Mouse (Mus musculus) embryonic facial prominence, embryonic 14.5 days (tissue): Measurements from ENCODE around the gene Nsd1. TPM values are rescaled to one million over a fixed set of nuclear protein-coding genes. Genes with fewer than 3 reads are reported as not detected.
"Not testable (repeated sequence)": the region's sequence is repeated elsewhere in the genome, so short reads cannot be mapped to it uniquely, and the experiment has no call there.

Source experiments
- ATAC-seq: fragments of 200-750 bp; cut with Nextera tagmentation; 2 replicates; pipeline ENCODE4 v1.8.0; 2017; ENCODE audit warnings: low read depth, moderate number of reproducible peaks, moderate TSS enrichment
- DNase-seq: peaks from one replicate; pipeline ENCODE4 v3.0.0-alpha.2; 2015; ENCODE audit warnings: low spot score
- H3K27ac ChIP-seq: fragments of 300-500 bp; sonication (generic); replicated peaks from 2 replicates; pipeline ENCODE4 v1.5.1; 2014; ENCODE audit warnings: low read depth, mild to moderate bottlenecking, low read length, moderate library complexity
- H3K27me3 ChIP-seq: fragments of 300-500 bp; sonication (generic); replicated peaks from 2 replicates; pipeline ENCODE4 v1.6.1; 2014; ENCODE audit warnings: low read length; ENCODE audit not compliant: control insufficient read depth, insufficient read depth
- H3K36me3 ChIP-seq: fragments of 300-500 bp; sonication (generic); 2 replicates; pipeline ENCODE4 v1.6.1; 2014; ENCODE audit warnings: low read length, mixed read lengths; ENCODE audit not compliant: control insufficient read depth, insufficient read depth
- H3K4me1 ChIP-seq: fragments of 300-500 bp; sonication (generic); 2 replicates; pipeline ENCODE4 v1.6.1; 2014; ENCODE audit warnings: antibody characterized with exemption, low read length; ENCODE audit not compliant: control insufficient read depth, insufficient read depth
- H3K4me2 ChIP-seq: fragments of 300-500 bp; sonication (generic); 2 replicates; pipeline ENCODE4 v1.6.1; 2014; ENCODE audit warnings: low read depth, mild to moderate bottlenecking, low read length, moderate library complexity, mixed read lengths
- H3K4me3 ChIP-seq: fragments of 300-500 bp; sonication (generic); 2 replicates; pipeline ENCODE4 v1.5.1; 2014; ENCODE audit warnings: low read depth, mild to moderate bottlenecking, low read length
- H3K9ac ChIP-seq: fragments of 300-500 bp; sonication (generic); 2 replicates; pipeline ENCODE4 v1.6.1; 2014; ENCODE audit warnings: low read depth, mild to moderate bottlenecking, low read length, moderate library complexity, mixed read lengths
- H3K9me3 ChIP-seq: fragments of 300-500 bp; sonication (generic); 2 replicates; pipeline ENCODE4 v1.6.1; 2016; ENCODE audit warnings: low read length; ENCODE audit not compliant: control insufficient read depth
- WGBS: fragments of 180-500 bp; shearing (Covaris S2); extraction: QIAGEN DNeasy Blood & Tissue Kit; methylation state at CpG from one replicate; pipeline ENCODE4 v1.1.7; 2014; 5-methylcytosine and 5-hydroxymethylcytosine counted together
- polyA plus RNA-seq: library from polyadenylated mRNA; unstranded; fragments of >200 nt; fragmentation: Nextera tagmentation; extraction: Ambion mirVana; gene quantifications from 2 replicates; pipeline ENCODE4 v1.2.1, GENCODE M21; 2014

Nsd1 gene
- polyA plus RNA-seq, 1 experiment from 2014 or later, result 55.0 TPM

DNA sequence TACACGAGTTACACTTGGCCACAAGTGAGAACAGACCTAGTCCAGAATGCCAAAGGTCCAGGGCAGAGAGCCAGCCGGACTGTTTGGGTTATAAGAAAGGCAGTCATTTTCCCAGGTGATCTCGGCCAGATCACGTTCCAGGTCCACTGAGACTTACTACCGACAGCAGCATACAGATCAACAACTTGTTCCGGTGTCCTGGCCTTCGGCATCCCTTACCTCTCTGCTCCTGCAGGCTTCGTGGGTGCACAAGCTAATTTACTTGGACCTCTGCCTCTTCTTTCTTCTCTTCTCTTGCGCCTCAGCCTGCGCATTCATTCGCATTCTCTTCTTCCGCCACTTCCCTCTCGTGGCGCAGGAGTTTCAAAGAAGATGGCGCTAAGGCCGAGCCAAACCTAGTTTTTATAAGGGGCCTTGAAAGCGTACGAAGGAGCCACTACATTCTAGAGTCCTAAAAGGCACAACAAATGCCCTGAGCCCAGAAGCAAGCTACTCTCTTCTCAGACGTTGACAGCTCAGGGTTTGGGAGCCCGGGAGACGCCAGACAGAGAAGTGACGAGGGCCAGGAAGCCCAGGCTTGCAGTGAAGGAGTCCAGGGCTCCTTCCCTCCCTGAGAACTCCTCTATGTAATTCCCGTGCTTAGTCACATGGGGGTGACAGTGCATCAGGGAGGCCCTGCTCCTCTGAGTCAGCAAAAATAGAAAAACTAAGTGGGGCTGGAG lies 27.2 kb upstream of the Nsd1 start:
- peak overlapping the region; percentile 90 for H3K27ac ChIP-seq
- 0 out of 2 replicates have a peak, but pooled peaks cover 3% of the 10 kb centered on the region for H3K4me1 ChIP-seq
- peak overlapping the region; percentile 62 for H3K9ac ChIP-seq
- H3K9me3 ChIP-seq, result no peaks in the 10 kb centered on the region
- H3K4me2 ChIP-seq, result peak overlapping the region; percentile 55
- H3K4me3 ChIP-seq, result peak overlapping the region; percentile 36
- DNase-seq (peak; percentile 91), ATAC-seq (peak; percentile 90)
- no peaks in the 10 kb centered on the region for H3K27me3 ChIP-seq
- 5% methylated on average over 23 of the region's 23 CpGs for WGBS
- H3K36me3 ChIP-seq, result no peaks in the 10 kb centered on the region

DNA sequence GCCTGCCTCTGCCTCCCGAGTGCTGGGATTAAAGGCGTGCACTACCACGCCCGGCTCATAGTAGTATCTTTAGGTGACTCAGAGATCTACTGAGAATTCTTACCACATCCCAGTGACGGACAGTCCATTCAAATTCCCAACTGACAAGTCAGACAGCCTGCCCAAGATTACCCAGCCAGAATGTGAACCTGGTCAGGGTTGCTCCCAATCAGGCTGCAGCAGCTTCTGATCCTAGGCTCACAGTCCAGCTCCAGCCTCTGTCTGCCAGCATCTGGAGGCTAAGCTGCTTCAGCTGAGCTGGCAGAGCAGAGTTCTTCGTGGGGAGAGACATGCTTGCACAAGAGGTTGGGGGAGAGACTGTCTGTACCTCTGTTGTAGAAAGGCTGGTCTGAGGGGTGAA lies 26.2 kb upstream of the Nsd1 start:
- Histone ChIP-seq H3K4me1 (0 out of 2 replicates have a peak, but pooled peaks cover 3% of the 10 kb centered on the region), H3K9me3 (no peaks in the 10 kb centered on the region), H3K4me3 (no peak overlapping the region), H3K9ac (no peak overlapping the region), H3K27ac (no peak overlapping the region), H3K36me3 (no peaks in the 10 kb centered on the region), H3K27me3 (no peaks in the 10 kb centered on the region), H3K4me2 (no peak overlapping the region)
- WGBS, result 85% methylated on average over 6 of the region's 6 CpGs
- ATAC-seq (no peak), DNase-seq (no peak)

DNA sequence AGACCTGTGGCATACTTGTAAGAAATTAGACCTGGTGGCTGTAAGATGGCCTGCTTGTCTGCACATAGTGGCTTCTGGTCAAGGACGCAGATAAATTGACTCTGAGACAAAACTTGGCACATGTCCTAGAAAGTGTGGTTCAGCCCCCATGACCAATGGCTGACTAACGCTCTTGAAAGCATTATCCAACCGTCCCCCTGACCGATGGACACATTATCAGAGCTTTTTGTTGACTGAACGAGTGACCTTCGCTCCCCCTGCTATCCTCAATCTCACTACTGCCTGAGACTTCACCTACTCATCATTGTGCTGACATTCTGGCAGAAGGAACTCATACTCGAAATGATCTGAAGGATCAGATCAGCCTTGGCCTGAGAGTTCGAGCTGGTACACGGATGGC lies 22.5 kb upstream of the Nsd1 start:
- not testable (repeated sequence) for H3K9me3 ChIP-seq, H3K4me2 ChIP-seq, H3K4me3 ChIP-seq, DNase-seq, H3K4me1 ChIP-seq, H3K9ac ChIP-seq, ATAC-seq, H3K27ac ChIP-seq, H3K27me3 ChIP-seq, H3K36me3 ChIP-seq
- 20% methylated on average over 3 of the region's 9 CpGs for WGBS

- WGBS, result 3% methylated on average over 12 of the region's 12 CpGs
- Histone ChIP-seq H3K9me3 (no peaks in the 10 kb centered on the region), H3K27me3 (no peaks in the 10 kb centered on the region), H3K4me2 (peak overlapping the region; percentile 89), H3K4me1 (peaks cover 8% of the 10 kb centered on the region), H3K36me3 (no peaks in the 10 kb centered on the region), H3K4me3 (peak overlapping the region; percentile 51), H3K27ac (peak overlapping the region; percentile 96), H3K9ac (peak overlapping the region; percentile 81)
- ATAC-seq (peak; percentile 1; the same call in 1 of the 2 replicates), DNase-seq (peak; percentile 38)
Measured at GRCm38 (mm10) chr13:55189531-55190107, 20.0 kb upstream of the Nsd1 start.

- peak overlapping the region; percentile 89 for H3K4me2 ChIP-seq
- 2% methylated on average over 34 of the region's 34 CpGs for WGBS
- H3K9ac ChIP-seq, result peak overlapping the region; percentile 81
- H3K4me3 ChIP-seq, result peak overlapping the region; percentile 51
- H3K4me1 ChIP-seq, result peaks cover 8% of the 10 kb centered on the region
- no peaks in the 10 kb centered on the region for H3K36me3 ChIP-seq
- peak; percentile 99 for ATAC-seq
- no peaks in the 10 kb centered on the region for H3K27me3 ChIP-seq
- peak; percentile 98 for DNase-seq
- peak overlapping the region; percentile 96 for H3K27ac ChIP-seq
- H3K9me3 ChIP-seq, result no peaks in the 10 kb centered on the region
Measured at GRCm38 (mm10) chr13:55190121-55190868, 19.3 kb upstream of the Nsd1 start.

- no peak overlapping the region for H3K9ac ChIP-seq
- H3K4me1 ChIP-seq, result peaks cover 8% of the 10 kb centered on the region
- no peak overlapping the region for H3K4me2 ChIP-seq
- H3K4me3 ChIP-seq, result no peak overlapping the region
- no peak overlapping the region for H3K27ac ChIP-seq
- H3K36me3 ChIP-seq, result no peaks in the 10 kb centered on the region
- no peaks in the 10 kb centered on the region for H3K27me3 ChIP-seq
- DNase-seq (no peak), ATAC-seq (no peak)
- H3K9me3 ChIP-seq, result no peaks in the 10 kb centered on the region
- WGBS, result 91% methylated on average over 5 of the region's 5 CpGs
Measured at GRCm38 (mm10) chr13:55191535-55191934, 18.0 kb upstream of the Nsd1 start.

DNA sequence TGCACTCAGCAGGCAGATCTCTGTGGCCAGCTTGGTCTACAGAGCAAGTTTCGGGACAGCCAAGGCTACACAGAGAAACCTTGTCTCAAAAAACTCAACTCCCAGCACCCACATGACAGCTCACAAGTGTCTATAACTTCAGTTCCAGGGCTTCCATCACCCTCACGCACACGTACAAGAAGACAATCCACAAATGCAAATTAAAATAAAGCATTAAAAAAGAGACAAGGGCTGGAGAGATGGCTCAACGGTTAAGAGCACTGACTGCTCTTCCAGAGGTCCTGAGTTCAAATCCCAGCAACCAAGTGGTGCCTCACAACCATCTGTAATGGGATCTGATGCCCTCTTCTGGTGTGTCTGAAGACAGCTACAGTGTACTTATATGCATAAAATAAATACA lies 6.8 kb upstream of the Nsd1 start:
- WGBS, result 91% methylated on average over 4 of the region's 4 CpGs

GRCm38 (mm10) chr13:55203740-55204139 lies 5.8 kb upstream of the Nsd1 start:
- Histone ChIP-seq H3K27ac (no peak overlapping the region), H3K36me3 (no peaks in the 10 kb centered on the region), H3K4me3 (no peak overlapping the region), H3K9me3 (no peaks in the 10 kb centered on the region), H3K27me3 (no peaks in the 10 kb centered on the region), H3K9ac (no peak overlapping the region), H3K4me1 (no peaks in the 10 kb centered on the region), H3K4me2 (no peak overlapping the region)
- ATAC-seq (no peak), DNase-seq (no peak)
- WGBS, result 68% methylated on average over 9 of the region's 9 CpGs

More for the DNA sequence above, 6.8 kb upstream of the Nsd1 start:
- not testable (repeated sequence) for DNase-seq, H3K4me3 ChIP-seq, H3K36me3 ChIP-seq, H3K27ac ChIP-seq, H3K9ac ChIP-seq, H3K9me3 ChIP-seq, H3K4me2 ChIP-seq, H3K27me3 ChIP-seq, ATAC-seq, H3K4me1 ChIP-seq
